25 mouse cellular contexts compared by ENCODE assay signal in the genomic region with DNA sequence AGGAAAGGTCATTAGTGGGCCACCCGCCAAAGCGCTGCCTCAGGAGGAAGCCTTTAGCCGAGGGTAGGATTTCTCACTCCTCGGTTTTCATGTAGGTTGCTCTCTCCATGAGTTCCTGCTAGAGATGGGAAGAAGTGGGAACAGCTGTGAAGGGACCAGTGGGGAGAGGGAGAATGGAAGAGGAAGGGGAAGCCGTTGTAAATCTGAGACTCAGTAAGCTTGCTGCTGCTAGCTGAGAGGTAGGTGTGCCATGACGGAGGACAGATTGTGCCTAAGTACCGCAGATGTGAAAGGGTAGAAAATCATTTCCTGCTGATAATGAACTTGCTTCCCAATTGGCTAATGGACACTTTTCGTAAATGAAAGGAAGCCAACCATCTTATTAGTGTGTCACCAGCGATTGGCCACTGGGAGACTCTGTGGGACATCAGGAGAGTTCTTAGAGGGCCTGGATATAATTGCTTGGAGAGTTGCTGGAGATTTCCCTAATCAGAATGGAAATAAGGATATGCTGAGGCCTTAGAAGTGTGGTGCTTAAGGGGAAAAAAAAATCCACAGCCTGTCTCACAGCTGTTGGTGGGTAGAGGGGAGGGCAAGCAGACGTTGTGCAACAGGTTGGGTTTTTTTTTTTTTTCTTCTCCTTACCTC. TPM values are rescaled to one million over a fixed set of nuclear protein-coding genes. Genes with fewer than 3 reads are reported as not detected.
A peak's percentile ranks its signal among the peaks of the same experiment; 100 is the strongest.
DNase-seq lines count a peak whose midpoint lies in the region; ATAC-seq and TF ChIP-seq lines count a peak whose summit lies in the region.
"Had no signal": no experiment of that assay in that cellular context is flagged by ENCODE, and none has a peak within 500 bp of the region (broad histone marks: within the 10 kb centered on the region; RNA-seq: fewer than 3 reads in every experiment).

No protein-coding gene starts in this region.

- WGBS in hindbrain, embryonic 14.5 days, result 38% methylated on average over 10 of the region's 10 CpGs
- 50% methylated on average over 10 of the region's 10 CpGs for WGBS in hindbrain, embryonic 10.5 days
- 16% methylated on average over 10 of the region's 10 CpGs for WGBS in lung, embryonic 16.5 days

- no peak overlapping the region for H3K27ac ChIP-seq in hindbrain, embryonic 14.5 days
- H3K27ac ChIP-seq in hindbrain, embryonic 10.5 days, result no peak overlapping the region
- no peak overlapping the region for H3K27ac ChIP-seq in lung, embryonic 16.5 days (ENCODE audit: low read length)
- no peak overlapping the region for H3K27ac ChIP-seq in gastrocnemius, adult 2 months
- H3K27ac ChIP-seq: embryonic facial prominence, embryonic 12.5 days; heart, embryonic 13.5 days; intestine, embryonic 15.5 days had no signal

- no peak overlapping the region for H3K9ac ChIP-seq in hindbrain, embryonic 14.5 days
- no peak overlapping the region for H3K9ac ChIP-seq in lung, embryonic 16.5 days (ENCODE audit: low read length)
- H3K9ac ChIP-seq: embryonic facial prominence, embryonic 12.5 days; heart, embryonic 13.5 days; intestine, embryonic 15.5 days had no signal

- H3K4me3 ChIP-seq in hindbrain, embryonic 14.5 days (replicated peaks; ENCODE audit: low read length), result no peak overlapping the region
- H3K4me3 ChIP-seq in hindbrain, embryonic 10.5 days, result no peak overlapping the region
- H3K4me3 ChIP-seq in lung, embryonic 16.5 days (ENCODE audit: low read length), result no peak overlapping the region
- H3K4me3 ChIP-seq in gastrocnemius, adult 2 months, result no peak overlapping the region
- H3K4me3 ChIP-seq: embryonic facial prominence, embryonic 12.5 days; heart, embryonic 13.5 days; intestine, embryonic 15.5 days had no signal

- H3K27me3 ChIP-seq in hindbrain, embryonic 14.5 days (ENCODE audit: control insufficient read depth, insufficient read depth, low read length), result no peaks in the 10 kb centered on the region
- peaks cover 36% of the 10 kb centered on the region for H3K27me3 ChIP-seq in hindbrain, embryonic 10.5 days (ENCODE audit: insufficient read depth, poor library complexity, severe bottlenecking)
- peaks cover 5% of the 10 kb centered on the region; the same call in 1 of the 2 replicates for H3K27me3 ChIP-seq in lung, embryonic 16.5 days (ENCODE audit: control insufficient read depth, insufficient read depth, low read depth, low read length)
- H3K27me3 ChIP-seq: intestine, embryonic 15.5 days had no signal

- no peak overlapping the region for H3K4me2 ChIP-seq in hindbrain, embryonic 14.5 days (replicated peaks)
- H3K4me2 ChIP-seq in lung, embryonic 16.5 days (ENCODE audit: low read depth, low read length), result no peak overlapping the region
- H3K4me2 ChIP-seq: embryonic facial prominence, embryonic 12.5 days; heart, embryonic 13.5 days; intestine, embryonic 15.5 days had no signal

- TF ChIP-seq POLR2A in brain, embryonic 14.5 days (IDR thresholded peaks at IDR 0.05; ENCODE audit: borderline replicate concordance, extremely low read depth, insufficient read depth, insufficient read length, poor library complexity, severe bottlenecking), result no peak

- intact Hi-C loops in gastrocnemius, adult 2 months (cut with DNase I), result no loop called here

- no peaks in the 10 kb centered on the region for H3K36me3 ChIP-seq in hindbrain, embryonic 14.5 days (replicated peaks; ENCODE audit: control insufficient read depth, insufficient read depth)
- no peaks in the 10 kb centered on the region for H3K36me3 ChIP-seq in hindbrain, embryonic 10.5 days
- no peaks in the 10 kb centered on the region for H3K36me3 ChIP-seq in lung, embryonic 16.5 days (ENCODE audit: control insufficient read depth, insufficient read depth, low read length)
- H3K36me3 ChIP-seq: embryonic facial prominence, embryonic 12.5 days; heart, embryonic 13.5 days; intestine, embryonic 15.5 days had no signal

- DNase-seq in hindbrain, embryonic 14.5 days (ENCODE audit: low spot score), result no peak
- no peak for DNase-seq in hindbrain, embryonic 10.5 days (ENCODE audit: low spot score)
- no peak for DNase-seq in lung, postnatal 14 days
- peak; percentile 54 for DNase-seq in brain, embryonic 14.5 days (ENCODE audit: low read depth)
- DNase-seq in gastrocnemius, adult 2 months, result no peak
- DNase-seq: adrenal gland, adult 2 months; adrenal gland, postnatal 25 days; cerebellum, adult 2 months; cerebellum, postnatal 10 days; embryo, embryonic 11 days; gastrocnemius, postnatal 25 days; heart, adult 11 months; heart, postnatal 36 days had no signal

- peak; percentile 60 for ATAC-seq in hindbrain, embryonic 14.5 days (ENCODE audit: low FRiP score)
- 0 out of 2 replicates have a peak, but pooled peaks have one; percentile 17 for ATAC-seq in lung, embryonic 16.5 days (ENCODE audit: low read depth)
- ATAC-seq in granulocyte monocyte progenitor cell, adult 5-6 weeks (replicated peaks; ENCODE audit: poor library complexity, severe bottlenecking), result peak; percentile 33
- ATAC-seq: activated CD4-positive, CD25-positive, alpha-beta regulatory T cell, adult 4 months; forebrain, embryonic 16.5 days; intestine, embryonic 15.5 days; Patski had no signal

- TF ChIP-seq CTCF in brain, embryonic 14.5 days (IDR thresholded peaks at IDR 0.05; ENCODE audit: borderline replicate concordance, extremely low read depth, insufficient read depth, insufficient read length), result no peak
- TF ChIP-seq CTCF in gastrocnemius, adult 2 months (IDR thresholded peaks at IDR 0.05), result no peak

- no peaks in the 10 kb centered on the region for H3K9me3 ChIP-seq in hindbrain, embryonic 14.5 days (ENCODE audit: control insufficient read depth, low read length)
- H3K9me3 ChIP-seq in hindbrain, embryonic 10.5 days, result no peaks in the 10 kb centered on the region
- H3K9me3 ChIP-seq in lung, embryonic 16.5 days (ENCODE audit: control insufficient read depth, low read length), result no peaks in the 10 kb centered on the region
- H3K9me3 ChIP-seq: embryonic facial prominence, embryonic 12.5 days; heart, embryonic 13.5 days; intestine, embryonic 15.5 days had no signal

- H3K4me1 ChIP-seq in hindbrain, embryonic 14.5 days (replicated peaks; ENCODE audit: control insufficient read depth, insufficient read depth, low read length), result peaks cover 5% of the 10 kb centered on the region; the same call in 1 of the 2 replicates
- H3K4me1 ChIP-seq in hindbrain, embryonic 10.5 days (replicated peaks), result no peaks in the 10 kb centered on the region
- H3K4me1 ChIP-seq in lung, embryonic 16.5 days (replicated peaks; ENCODE audit: control insufficient read depth, insufficient read depth, low read length), result no peaks in the 10 kb centered on the region
- H3K4me1 ChIP-seq: embryonic facial prominence, embryonic 12.5 days; heart, embryonic 13.5 days; intestine, embryonic 15.5 days had no signal

RNA-seq across cellular contexts. Expression of a gene that starts 4.5 kb away (rescaled TPM):
- 0.13 and 0.17 TPM in 2 replicates for polyA plus RNA-seq in hindbrain, embryonic 14.5 days (2014; fragmentation: Nextera tagmentation; extraction: Ambion mirVana)
- polyA plus RNA-seq in hindbrain, embryonic 10.5 days (2016; fragmentation: Nextera tagmentation; extraction: Ambion mirVana), result 0.21 TPM in 1 of 2 replicates, not detected in the other
- 0.08 TPM in 1 of 2 replicates, not detected in the other for polyA plus RNA-seq in lung, embryonic 16.5 days (2015; fragmentation: Nextera tagmentation; extraction: Ambion mirVana)
- polyA plus RNA-seq in brain, embryonic 14.5 days (2012; rRNA removed), result 0.13 and 0.14 TPM in 2 replicates
- total RNA-seq in granulocyte monocyte progenitor cell, adult 5-6 weeks (2014; fragmentation: Nextera tagmentation), result not detected in 2 replicates
- total RNA-seq in granulocyte monocyte progenitor cell, adult 5-6 weeks (2017), result not detected in 2 replicates
- not detected for total RNA-seq in gastrocnemius, adult 2 months (2021)
- total RNA-seq: adrenal gland, adult 2 months; adrenal gland, postnatal 25 days; CH12.LX; gastrocnemius, adult 18-20 months; gastrocnemius, postnatal 25 days; heart, postnatal 36 days had no signal
- polyA plus RNA-seq: adrenal gland, adult 2 months; embryonic facial prominence, embryonic 12.5 days; heart, embryonic 13.5 days; heart, postnatal 0 days; Patski had no signal

RNA-seq across cellular contexts. Expression of a gene that starts 7.5 kb away (rescaled TPM):
- polyA plus RNA-seq in hindbrain, embryonic 14.5 days (2014; fragmentation: Nextera tagmentation; extraction: Ambion mirVana), result 19.9 and 23.2 TPM in 2 replicates
- 10.1 and 12.4 TPM in 2 replicates for polyA plus RNA-seq in hindbrain, embryonic 10.5 days (2016; fragmentation: Nextera tagmentation; extraction: Ambion mirVana)
- polyA plus RNA-seq in lung, embryonic 16.5 days (2015; fragmentation: Nextera tagmentation; extraction: Ambion mirVana), result 8.6 and 9.6 TPM in 2 replicates
- 17.8 and 26.4 TPM in 2 replicates for polyA plus RNA-seq in brain, embryonic 14.5 days (2012; rRNA removed)
- total RNA-seq in granulocyte monocyte progenitor cell, adult 5-6 weeks (2014; fragmentation: Nextera tagmentation), result 5.3 and 10.0 TPM in 2 replicates
- 9.8 and 10.0 TPM in 2 replicates for total RNA-seq in granulocyte monocyte progenitor cell, adult 5-6 weeks (2017)
- 1 to 10 TPM in 1 of 2 experiments, under 1 TPM in 1; 0.98 to 1.2 TPM for total RNA-seq in gastrocnemius, adult 2 months (2021)

RNA-seq across cellular contexts. Expression of a gene that starts 27.7 kb away (rescaled TPM):
- polyA plus RNA-seq in hindbrain, embryonic 14.5 days (2014; fragmentation: Nextera tagmentation; extraction: Ambion mirVana), result 78.7 and 85.7 TPM in 2 replicates
- 175 and 200 TPM in 2 replicates for polyA plus RNA-seq in hindbrain, embryonic 10.5 days (2016; fragmentation: Nextera tagmentation; extraction: Ambion mirVana)
- polyA plus RNA-seq in lung, embryonic 16.5 days (2015; fragmentation: Nextera tagmentation; extraction: Ambion mirVana), result 130 and 142 TPM in 2 replicates
- polyA plus RNA-seq in brain, embryonic 14.5 days (2012; rRNA removed), result 62.9 and 82.4 TPM in 2 replicates
- total RNA-seq in granulocyte monocyte progenitor cell, adult 5-6 weeks (2014; fragmentation: Nextera tagmentation), result 197 and 221 TPM in 2 replicates
- total RNA-seq in granulocyte monocyte progenitor cell, adult 5-6 weeks (2017), result 146 and 170 TPM in 2 replicates
- 10 to 100 TPM; 24.7 to 29.6 TPM for total RNA-seq in gastrocnemius, adult 2 months (2021)

RNA-seq across cellular contexts. Expression of a gene that starts 47.6 kb away (rescaled TPM):
- 0.24 and 0.33 TPM in 2 replicates for polyA plus RNA-seq in hindbrain, embryonic 14.5 days (2014; fragmentation: Nextera tagmentation; extraction: Ambion mirVana)
- polyA plus RNA-seq in hindbrain, embryonic 10.5 days (2016; fragmentation: Nextera tagmentation; extraction: Ambion mirVana), result not detected in 2 replicates
- not detected in 2 replicates for polyA plus RNA-seq in lung, embryonic 16.5 days (2015; fragmentation: Nextera tagmentation; extraction: Ambion mirVana)
- polyA plus RNA-seq in brain, embryonic 14.5 days (2012; rRNA removed), result 0.23 and 0.25 TPM in 2 replicates
- 0.88 TPM in 1 of 2 replicates, not detected in the other for total RNA-seq in granulocyte monocyte progenitor cell, adult 5-6 weeks (2014; fragmentation: Nextera tagmentation)
- total RNA-seq in granulocyte monocyte progenitor cell, adult 5-6 weeks (2017), result 1.7 TPM in 1 of 2 replicates, not detected in the other
- not detected for total RNA-seq in gastrocnemius, adult 2 months (2021)
- total RNA-seq: CH12.LX; gastrocnemius, adult 18-20 months; gastrocnemius, postnatal 25 days; heart, postnatal 36 days had no signal
- polyA plus RNA-seq: activated CD4-positive, CD25-positive, alpha-beta regulatory T cell, adult 4 months; adrenal gland, adult 2 months; cerebellum, adult 2 months; embryonic facial prominence, embryonic 12.5 days; forebrain, embryonic 11.5 days; forebrain, embryonic 16.5 days; heart, embryonic 13.5 days; heart, postnatal 0 days; intestine, embryonic 15.5 days had no signal

RNA-seq across cellular contexts. Expression of a gene that starts 49.9 kb away (rescaled TPM):
- polyA plus RNA-seq in hindbrain, embryonic 14.5 days (2014; fragmentation: Nextera tagmentation; extraction: Ambion mirVana), result not detected in 2 replicates
- 0.30 TPM in 1 of 2 replicates, not detected in the other for polyA plus RNA-seq in hindbrain, embryonic 10.5 days (2016; fragmentation: Nextera tagmentation; extraction: Ambion mirVana)
- polyA plus RNA-seq in lung, embryonic 16.5 days (2015; fragmentation: Nextera tagmentation; extraction: Ambion mirVana), result not detected in 2 replicates
- polyA plus RNA-seq in brain, embryonic 14.5 days (2012; rRNA removed), result 0.27 and 0.49 TPM in 2 replicates
- total RNA-seq in granulocyte monocyte progenitor cell, adult 5-6 weeks (2014; fragmentation: Nextera tagmentation), result not detected in 2 replicates
- total RNA-seq in granulocyte monocyte progenitor cell, adult 5-6 weeks (2017), result not detected in 2 replicates
- total RNA-seq in gastrocnemius, adult 2 months (2021), result not detected
- total RNA-seq: adrenal gland, adult 2 months; adrenal gland, postnatal 25 days; CH12.LX; gastrocnemius, adult 18-20 months; gastrocnemius, postnatal 25 days; heart, postnatal 36 days had no signal
- polyA plus RNA-seq: activated CD4-positive, CD25-positive, alpha-beta regulatory T cell, adult 4 months; adrenal gland, adult 2 months; forebrain, embryonic 11.5 days; forebrain, embryonic 16.5 days; heart, embryonic 13.5 days; heart, postnatal 0 days; intestine, embryonic 15.5 days had no signal
